Mouse (Mus musculus): Measurements from ENCODE around the gene Ccdc51. TPM values are rescaled to one million over a fixed set of nuclear protein-coding genes. Genes with fewer than 3 reads are reported as not detected.

Ccdc51 gene
- polyA plus RNA-seq, 1 experiment from 2014 or later: 9.1 TPM

GRCm38 (mm10) chr9:109041351-109041750 is 40.9 kb upstream of the Ccdc51 start:
- H3K4me3 ChIP-seq (ENCODE audit: low read depth, low read length): no peak overlapping the region
- no peak overlapping the region for H3K9ac ChIP-seq (replicated peaks)
- WGBS (ENCODE audit: insufficient replicate concordance): 59% methylated on average over 7 of the region's 7 CpGs
- peaks cover 24% of the 10 kb centered on the region for H3K4me1 ChIP-seq (ENCODE audit: insufficient read depth)
- ATAC-seq (no peak), DNase-seq (no peak)
- H3K9me3 ChIP-seq (ENCODE audit: low read length): no peaks in the 10 kb centered on the region
- H3K27me3 ChIP-seq (ENCODE audit: insufficient read depth, low read length): no peaks in the 10 kb centered on the region
- no peak for TF ChIP-seq CTCF (IDR thresholded peaks at IDR 0.05; ENCODE audit: low read depth)
- TF ChIP-seq EP300 (IDR thresholded peaks at IDR 0.05; ENCODE audit: low read depth): no peak
- H3K27ac ChIP-seq (ENCODE audit: low read depth): no peak overlapping the region
- no peak overlapping the region for H3K4me2 ChIP-seq (ENCODE audit: low read depth, low read length)
- H3K36me3 ChIP-seq (replicated peaks; ENCODE audit: insufficient read depth, low read length): no peaks in the 10 kb centered on the region

- H3K4me3 ChIP-seq (ENCODE audit: low read depth, low read length): no peak overlapping the region
- H3K27ac ChIP-seq (ENCODE audit: low read depth): no peak overlapping the region
- 0 out of 2 replicates have a peak, but pooled peaks cover 3% of the 10 kb centered on the region for H3K36me3 ChIP-seq (replicated peaks; ENCODE audit: insufficient read depth, low read length)
- H3K4me2 ChIP-seq (ENCODE audit: low read depth, low read length): no peak overlapping the region
- no peak overlapping the region for H3K9ac ChIP-seq (replicated peaks)
- TF ChIP-seq CTCF (IDR thresholded peaks at IDR 0.05; ENCODE audit: low read depth) (peak; percentile 90), EP300 (IDR thresholded peaks at IDR 0.05; ENCODE audit: low read depth) (no peak)
- ATAC-seq (0 out of 2 replicates have a peak, but pooled peaks have one; percentile 47), DNase-seq (peak; percentile 70)
- no peaks in the 10 kb centered on the region for H3K27me3 ChIP-seq (ENCODE audit: insufficient read depth, low read length)
- WGBS (ENCODE audit: insufficient replicate concordance): 45% methylated on average over 5 of the region's 5 CpGs
- no peaks in the 10 kb centered on the region for H3K4me1 ChIP-seq (ENCODE audit: insufficient read depth)
- no peaks in the 10 kb centered on the region for H3K9me3 ChIP-seq (ENCODE audit: low read length)
Observed at GRCm38 (mm10) chr9:109046306-109046705, 36.0 kb upstream of the Ccdc51 start.

GRCm38 (mm10) chr9:109049316-109049715 is 33.0 kb upstream of the Ccdc51 start:
- TF ChIP-seq CTCF (IDR thresholded peaks at IDR 0.05; ENCODE audit: low read depth): no peak
- no peak for TF ChIP-seq EP300 (IDR thresholded peaks at IDR 0.05; ENCODE audit: low read depth)
- DNase-seq (no peak), ATAC-seq (no peak)
- Histone ChIP-seq H3K36me3 (replicated peaks; ENCODE audit: insufficient read depth, low read length) (0 out of 2 replicates have a peak, but pooled peaks cover 6% of the 10 kb centered on the region), H3K27ac (ENCODE audit: low read depth) (no peak overlapping the region), H3K27me3 (ENCODE audit: insufficient read depth, low read length) (no peaks in the 10 kb centered on the region), H3K4me1 (ENCODE audit: insufficient read depth) (peaks cover 1% of the 10 kb centered on the region; the same call in 1 of the 2 replicates), H3K9me3 (ENCODE audit: low read length) (no peaks in the 10 kb centered on the region), H3K4me3 (ENCODE audit: low read depth, low read length) (no peak overlapping the region), H3K9ac (replicated peaks) (no peak overlapping the region), H3K4me2 (ENCODE audit: low read depth, low read length) (no peak overlapping the region)
- 73% methylated on average over 7 of the region's 7 CpGs for WGBS (ENCODE audit: insufficient replicate concordance)

GRCm38 (mm10) chr9:109049996-109050673 is 32.2 kb upstream of the Ccdc51 start:
- no peak for TF ChIP-seq EP300 (IDR thresholded peaks at IDR 0.05; ENCODE audit: low read depth)
- no peak for TF ChIP-seq CTCF (IDR thresholded peaks at IDR 0.05; ENCODE audit: low read depth)
- Histone ChIP-seq H3K4me1 (ENCODE audit: insufficient read depth) (peaks cover 7% of the 10 kb centered on the region), H3K36me3 (replicated peaks; ENCODE audit: insufficient read depth, low read length) (0 out of 2 replicates have a peak, but pooled peaks cover 6% of the 10 kb centered on the region), H3K27me3 (ENCODE audit: insufficient read depth, low read length) (no peaks in the 10 kb centered on the region), H3K9ac (replicated peaks) (no peak overlapping the region), H3K27ac (ENCODE audit: low read depth) (no peak overlapping the region; the same call in 1 of the 2 replicates), H3K4me3 (ENCODE audit: low read depth, low read length) (no peak overlapping the region), H3K4me2 (ENCODE audit: low read depth, low read length) (no peak overlapping the region), H3K9me3 (ENCODE audit: low read length) (no peaks in the 10 kb centered on the region)
- no peak for ATAC-seq
- DNase-seq: no peak
- WGBS (ENCODE audit: insufficient replicate concordance): 77% methylated on average over 9 of the region's 9 CpGs

- Histone ChIP-seq H3K4me3 (ENCODE audit: low read depth, low read length) (no peak overlapping the region), H3K27me3 (ENCODE audit: insufficient read depth, low read length) (no peaks in the 10 kb centered on the region)
- 47% methylated on average over 3 of the region's 3 CpGs for WGBS (ENCODE audit: insufficient replicate concordance)
Observed at GRCm38 (mm10) chr9:109050674-109050997, 31.7 kb upstream of the Ccdc51 start.

GRCm38 (mm10) chr9:109051011-109051501 is 31.2 kb upstream of the Ccdc51 start:
- H3K4me2 ChIP-seq (ENCODE audit: low read depth, low read length): no peak overlapping the region
- no peaks in the 10 kb centered on the region for H3K9me3 ChIP-seq (ENCODE audit: low read length)
- no peak overlapping the region for H3K9ac ChIP-seq (replicated peaks)
- no peak for ATAC-seq
- H3K4me1 ChIP-seq (ENCODE audit: insufficient read depth): peaks cover 16% of the 10 kb centered on the region
- 0 out of 2 replicates have a peak overlapping the region, but pooled peaks have one; percentile 34 for H3K27ac ChIP-seq (ENCODE audit: low read depth)
- no peak for DNase-seq
- 58% methylated on average over 13 of the region's 13 CpGs for WGBS (ENCODE audit: insufficient replicate concordance)
- no peaks in the 10 kb centered on the region for H3K27me3 ChIP-seq (ENCODE audit: insufficient read depth, low read length)
- no peak overlapping the region for H3K4me3 ChIP-seq (ENCODE audit: low read depth, low read length)
- H3K36me3 ChIP-seq (replicated peaks; ENCODE audit: insufficient read depth, low read length): 0 out of 2 replicates have a peak, but pooled peaks cover 6% of the 10 kb centered on the region
- TF ChIP-seq CTCF (IDR thresholded peaks at IDR 0.05; ENCODE audit: low read depth) (no peak), EP300 (IDR thresholded peaks at IDR 0.05; ENCODE audit: low read depth) (no peak)

More at GRCm38 (mm10) chr9:109050674-109050997, 31.7 kb upstream of the Ccdc51 start:
- Histone ChIP-seq H3K9ac (replicated peaks) (no peak overlapping the region), H3K4me1 (ENCODE audit: insufficient read depth) (peaks cover 12% of the 10 kb centered on the region), H3K9me3 (ENCODE audit: low read length) (no peaks in the 10 kb centered on the region), H3K27ac (ENCODE audit: low read depth) (no peak overlapping the region; the same call in 1 of the 2 replicates), H3K36me3 (replicated peaks; ENCODE audit: insufficient read depth, low read length) (0 out of 2 replicates have a peak, but pooled peaks cover 6% of the 10 kb centered on the region), H3K4me2 (ENCODE audit: low read depth, low read length) (no peak overlapping the region)
- ATAC-seq (no peak), DNase-seq (no peak)
- TF ChIP-seq CTCF (IDR thresholded peaks at IDR 0.05; ENCODE audit: low read depth) (no peak), EP300 (IDR thresholded peaks at IDR 0.05; ENCODE audit: low read depth) (no peak)
